Mouse (Mus musculus) liver, postnatal 0 days (tissue): ENCODE measurements at regions not wholly inside any gene's neighbourhood (a gene's known extent, or its start where the extent isn't known, plus 50 kb on each side); places are given as distances from the start of the nearest gene placed in this dataset.

ENCODE experiments used
- CTCF ChIP-seq: sonication (generic); IDR thresholded peaks from 2 replicates; pipeline ENCODE4 v1.5.1; 2016; ENCODE audit warnings: antibody characterized with exemption, low read depth
- EP300 ChIP-seq: IDR thresholded peaks from 2 replicates; pipeline ENCODE4 v1.6.1; 2016; ENCODE audit warnings: antibody characterized with exemption, low read depth, mild to moderate bottlenecking

DNA sequence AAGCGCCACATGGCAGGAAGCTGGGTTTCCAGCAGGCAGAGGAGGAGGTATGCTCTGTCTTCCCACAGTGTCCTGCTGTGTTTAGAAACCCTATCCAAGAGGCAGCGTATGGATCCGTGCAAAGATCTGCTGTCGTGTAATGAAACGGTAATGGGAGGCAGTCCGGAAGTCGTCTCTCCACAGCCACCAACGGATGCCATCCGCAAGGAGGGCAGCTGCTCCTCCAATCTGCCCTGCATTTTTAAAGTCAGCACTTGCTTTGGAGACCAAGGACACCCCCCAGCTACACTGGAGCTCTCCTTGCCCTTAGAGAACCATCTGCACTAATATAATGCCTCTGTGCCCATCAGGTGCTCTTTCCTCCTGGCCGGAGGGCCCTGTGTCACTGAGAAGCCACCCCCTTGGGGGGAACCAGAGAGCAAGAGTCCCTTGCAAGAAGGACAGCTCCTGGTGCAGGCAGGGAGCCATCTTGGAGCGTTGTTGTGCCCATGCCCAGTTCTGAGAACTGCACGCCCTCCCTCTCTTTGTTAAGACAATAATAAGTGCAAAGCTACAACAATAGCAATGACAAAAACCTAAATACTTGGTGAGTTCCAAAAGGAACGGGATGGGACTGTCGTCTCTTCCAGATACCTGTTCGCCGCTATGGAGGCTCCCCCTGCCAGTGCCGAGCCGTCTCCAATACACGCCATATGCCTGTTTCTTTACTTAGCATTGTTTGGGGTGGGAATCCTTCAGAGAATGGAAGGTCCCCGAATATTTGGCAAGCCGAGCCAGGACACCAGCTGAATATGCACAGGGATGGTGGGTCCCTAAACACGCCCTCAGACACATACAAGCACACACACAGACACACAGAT, 384.4 kb downstream of the Zfp536 start:
- no peak for TF ChIP-seq CTCF
- no peak for TF ChIP-seq EP300
